Mouse (Mus musculus) left cerebral cortex, adult 2 months (tissue): ENCODE measurements around the gene Mapk8ip1. TPM values are rescaled to one million over a fixed set of nuclear protein-coding genes. Genes with fewer than 3 reads are reported as not detected.

Source experiments
- DNase-seq, 2 experiments: peaks; one replicate each; pipeline ENCODE4 v3.0.0; 2021 to 2022; ENCODE audit warnings: low spot score in 2 of 2, mixed read lengths in 1 of 2; ENCODE audit errors: extremely low spot score in 1 of 2
- H3K27ac ChIP-seq: fragments of 200-600 bp; 2 replicates; pipeline ENCODE4 v1.8.1; 2022
- H3K4me3 ChIP-seq: fragments of 200-600 bp; 2 replicates; pipeline ENCODE4 v1.8.1; 2022
- CTCF ChIP-seq: fragments of 200-600 bp; IDR thresholded peaks from 2 replicates; pipeline ENCODE4 v1.8.1; 2022; ENCODE audit warnings: antibody characterized with exemption, mild to moderate bottlenecking, moderate library complexity
- intact Hi-C: fragments of 180-260 bp; cut with DNase I; formaldehyde crosslinking; loops from one replicate; pipeline ENCODE4 v1.15.1; 2025
- total RNA-seq, 2 experiments: library from RNA; stranded (reverse); gene quantifications; 2 replicates each; pipeline ENCODE4 v1.2.3; 2021

Gene Mapk8ip1
- total RNA-seq, 2 experiments from 2014 or later: 340 to 364 TPM

GRCm38 (mm10) chr2:92388891-92389641 is 12.0 kb downstream of the Mapk8ip1 start:
- intact Hi-C loops: loop anchor here (1.0 kb wide), 1 partner anchor 43 kb away; no protein-coding TSS in a partner anchor

GRCm38 (mm10) chr2:92388081-92388517 is 13.0 kb downstream of the Mapk8ip1 start:
- H3K4me3 ChIP-seq: peak overlapping the region; percentile 71
- intact Hi-C loops: no loop called here
- no peak for DNase-seq
- no peak for TF ChIP-seq CTCF
- peak overlapping the region; percentile 93 for H3K27ac ChIP-seq

More at GRCm38 (mm10) chr2:92388891-92389641, 12.0 kb downstream of the Mapk8ip1 start:
- no peak; the same call in 1 of the 2 replicates for TF ChIP-seq CTCF
- Histone ChIP-seq H3K27ac (peak overlapping the region; percentile 93), H3K4me3 (peak overlapping the region; percentile 71)
- peak; percentile 91 to 94 for DNase-seq

DNA sequence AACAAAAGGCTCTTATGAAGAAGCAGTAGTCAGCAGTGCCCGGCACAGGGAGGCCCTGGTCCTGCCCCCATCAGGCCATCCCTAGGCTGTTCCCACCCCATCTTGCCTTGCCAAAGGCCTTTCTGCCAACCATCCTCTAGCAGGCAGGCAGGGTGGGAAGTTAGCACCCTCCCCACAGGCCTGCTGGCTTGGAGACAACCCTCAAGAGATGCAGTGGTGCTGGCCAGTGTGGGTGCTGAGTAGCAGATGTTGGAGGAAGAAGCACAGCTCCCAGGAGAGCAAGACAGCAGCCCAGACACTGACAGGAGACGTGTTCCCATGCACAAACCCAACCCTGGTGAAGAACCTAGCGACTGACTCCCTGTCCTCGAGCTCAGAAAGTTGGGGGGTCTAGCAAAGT is 13.4 kb downstream of the Mapk8ip1 start:
- Histone ChIP-seq H3K4me3 (peak overlapping the region; percentile 71), H3K27ac (peak overlapping the region; percentile 93)
- peak; percentile 45 to 65 for DNase-seq
- intact Hi-C loops: no loop called here
- no peak for TF ChIP-seq CTCF

DNA sequence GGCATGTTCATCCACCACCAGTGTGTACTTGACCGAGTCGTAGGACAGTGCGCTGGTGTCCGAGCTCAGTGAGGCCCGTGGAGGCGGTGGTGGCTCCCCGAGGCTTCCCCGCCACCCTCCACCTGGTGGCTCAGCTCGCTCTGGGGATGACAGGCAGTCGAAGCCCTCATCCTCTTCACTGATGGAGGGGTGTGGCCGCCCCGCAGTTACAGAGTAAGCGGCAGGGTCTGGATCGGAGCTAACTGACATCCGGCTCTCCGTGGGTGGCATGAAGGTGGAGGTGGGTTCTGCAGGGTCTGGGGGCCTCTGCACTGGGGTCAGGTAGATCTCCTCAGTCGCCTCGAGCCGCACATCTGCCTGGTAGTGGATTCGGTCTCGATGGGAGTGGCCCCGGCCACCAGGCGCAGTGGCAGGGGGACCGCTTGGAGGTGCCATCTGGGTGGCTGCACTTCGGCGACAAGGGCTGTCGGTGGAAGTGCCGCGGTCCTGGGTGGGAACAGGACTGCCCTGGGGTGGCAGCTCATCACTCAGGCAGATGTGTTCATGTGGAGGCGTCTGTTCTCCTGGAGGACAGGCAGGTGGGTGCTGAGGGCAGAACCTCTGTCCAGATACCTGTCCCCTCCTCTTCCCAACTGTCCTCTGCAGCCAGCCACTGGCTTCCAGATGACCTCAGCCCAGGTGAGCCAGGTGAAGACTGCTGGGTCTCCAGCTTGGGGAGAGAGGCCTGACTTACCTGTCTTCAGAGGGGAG is 14.1 kb downstream of the Mapk8ip1 start:
- no peak for DNase-seq

GRCm38 (mm10) chr2:92385113-92386051 is 15.7 kb downstream of the Mapk8ip1 start:
- DNase-seq: no peak
- Histone ChIP-seq H3K27ac (peak overlapping the region; percentile 51), H3K4me3 (no peak overlapping the region)
- intact Hi-C loops: no loop called here
- TF ChIP-seq CTCF: no peak; the same call in 1 of the 2 replicates

More for the DNA sequence above, 14.1 kb downstream of the Mapk8ip1 start:
- H3K27ac ChIP-seq: peak overlapping the region; percentile 93
- intact Hi-C loops: no loop called here
- TF ChIP-seq CTCF: no peak
- peak overlapping the region; percentile 71 for H3K4me3 ChIP-seq

DNA sequence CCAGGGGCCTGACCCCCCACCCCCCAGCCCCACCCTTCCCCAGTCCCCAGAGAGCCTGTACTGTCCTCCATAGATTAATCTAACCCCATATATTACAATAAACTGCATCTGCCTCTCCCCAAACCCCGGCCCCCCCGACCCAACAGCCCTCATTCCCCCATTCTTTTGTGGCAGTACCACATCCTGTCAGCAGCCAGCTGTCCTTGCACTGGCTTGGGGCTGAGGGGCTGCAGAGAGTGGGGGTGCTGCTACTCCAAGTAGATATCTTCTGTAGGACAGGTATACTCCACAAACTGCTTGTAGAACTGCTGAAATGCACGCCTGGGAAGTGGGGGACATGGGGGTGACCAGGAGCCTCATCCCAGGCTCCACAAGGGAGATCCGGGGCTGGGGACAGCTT is 17.0 kb downstream of the Mapk8ip1 start:
- intact Hi-C loops: loop anchor here (5.0 kb wide), 1 partner anchor 452 kb away; the partner anchor contains the start of gene Mdk
- DNase-seq: no peak
- Histone ChIP-seq H3K27ac (no peak overlapping the region), H3K4me3 (no peak overlapping the region)
- TF ChIP-seq CTCF: no peak

DNA sequence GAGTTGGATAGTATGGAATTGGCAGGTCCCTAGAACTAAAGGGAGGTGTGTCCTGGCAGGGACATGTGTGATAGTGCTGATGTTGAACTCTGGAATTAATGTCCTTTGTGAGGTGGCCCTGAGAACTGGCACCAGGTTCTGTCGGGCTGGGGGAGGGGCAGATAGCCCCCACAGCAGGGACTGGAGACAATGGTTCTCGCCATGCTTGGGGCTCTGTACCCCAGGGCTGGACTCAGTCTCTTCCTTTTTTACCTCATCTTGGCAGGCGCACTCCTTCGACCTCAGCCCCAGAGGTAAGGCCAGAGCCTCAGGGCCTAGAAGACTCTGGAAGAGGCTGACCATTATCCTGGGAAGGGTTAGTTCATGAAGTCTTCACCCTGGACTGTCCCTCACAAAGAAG is 18.3 kb downstream of the Mapk8ip1 start:
- H3K4me3 ChIP-seq: no peak overlapping the region
- no peak overlapping the region for H3K27ac ChIP-seq
- no peak for TF ChIP-seq CTCF
- intact Hi-C loops: loop anchor here (5.0 kb wide), 1 partner anchor 450 kb away; the partner anchor contains the start of gene Mdk
- DNase-seq: no peak

DNA sequence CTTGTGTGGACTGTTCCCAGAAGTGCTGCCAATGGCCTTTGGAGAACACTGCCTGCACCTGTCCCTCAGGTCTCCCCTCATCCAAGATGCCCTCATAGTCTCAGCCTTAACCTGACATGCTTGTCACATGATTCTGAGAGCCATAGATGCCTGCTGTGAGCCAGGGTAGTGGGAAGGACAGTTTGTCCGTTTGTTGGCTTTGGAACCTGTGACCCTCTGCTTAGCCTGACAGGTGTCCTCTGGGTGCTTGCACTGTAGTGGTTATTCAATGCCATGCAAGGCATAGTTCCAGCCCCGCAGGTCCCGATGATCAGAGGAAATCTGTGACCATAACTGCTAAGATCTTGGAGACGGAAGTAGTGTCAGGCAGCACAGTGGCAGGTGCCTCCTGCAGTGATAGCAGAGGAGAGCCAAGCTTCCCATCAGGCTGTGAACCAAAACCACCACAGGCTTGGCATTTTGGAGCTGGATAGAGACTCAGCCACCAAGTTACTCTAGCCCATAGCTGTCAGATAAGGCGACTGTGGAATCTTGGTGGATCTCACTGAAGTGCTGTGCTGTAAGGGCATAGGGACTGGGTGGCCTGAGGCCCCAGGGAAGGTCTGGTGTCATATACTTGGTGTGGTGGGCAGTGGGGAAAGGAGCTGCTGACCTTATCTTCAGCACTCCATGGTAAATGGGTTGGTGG is 19.0 kb downstream of the Mapk8ip1 start, which contains the start of gene 1700029I15Rik:
Gene 1700029I15Rik (plus strand): TSS at position 638 of the 688 bp plus-strand sequence.
- intact Hi-C loops: loop anchor here (5.0 kb wide), 1 partner anchor 450 kb away; the partner anchor contains the start of gene Mdk
- no peak within 1 kb of the TSS for H3K4me3 ChIP-seq
- H3K27ac ChIP-seq: no peak within 1 kb of the TSS
- DNase-seq: no peak
- TF ChIP-seq CTCF: no peak

DNA sequence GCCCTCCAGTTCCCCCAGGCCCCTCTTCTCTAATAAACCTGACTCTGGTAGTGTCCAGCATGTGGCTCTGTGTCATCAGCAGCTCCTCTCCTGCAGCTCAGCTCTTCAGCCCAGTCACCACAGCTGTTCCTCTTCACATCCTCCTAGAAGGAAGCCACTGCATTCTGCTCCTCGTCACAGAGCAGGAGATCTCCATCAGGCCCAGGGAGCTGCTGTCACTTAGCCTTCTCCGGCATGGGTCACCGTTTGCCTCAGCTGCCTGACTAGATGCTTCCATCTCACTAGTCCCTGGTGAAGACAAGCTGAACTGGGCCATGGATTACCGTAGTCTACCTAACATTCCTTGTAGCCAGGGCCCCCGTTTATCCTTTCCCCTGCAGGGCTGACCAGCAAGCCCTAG is 19.9 kb downstream of the Mapk8ip1 start:
- no peak for TF ChIP-seq CTCF
- H3K4me3 ChIP-seq: no peak overlapping the region
- intact Hi-C loops: loop anchor here (5.0 kb wide), 1 partner anchor 449 kb away; the partner anchor contains the start of gene Mdk
- no peak overlapping the region for H3K27ac ChIP-seq
- DNase-seq: no peak

DNA sequence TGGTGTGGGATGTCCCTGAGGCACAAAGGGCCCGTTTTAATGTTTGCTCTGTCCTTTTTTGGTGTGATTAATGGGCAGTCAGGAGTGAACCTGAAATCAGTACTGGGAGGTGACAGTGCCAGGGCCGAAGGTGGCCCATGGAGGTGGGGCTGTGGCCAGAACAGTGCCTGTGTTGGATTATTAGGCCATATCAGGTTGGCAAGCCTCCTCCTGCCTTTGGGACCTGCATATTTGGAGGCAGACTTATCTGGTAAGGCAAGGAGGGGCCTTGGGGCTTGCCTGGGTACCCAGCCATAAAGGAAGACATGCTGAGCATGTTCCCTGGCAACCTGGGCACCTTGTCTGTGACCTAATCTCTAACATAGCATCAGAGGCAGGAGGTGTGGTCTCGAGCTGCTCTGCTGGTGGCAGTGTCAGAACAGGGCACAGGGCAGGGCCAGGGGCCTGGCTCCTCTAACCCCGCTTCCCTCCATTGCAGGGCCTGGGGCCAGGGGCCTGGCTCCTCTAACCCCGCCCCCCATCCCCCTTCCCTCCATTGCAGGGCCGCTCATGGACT is 20.5 kb downstream of the Mapk8ip1 start:
- TF ChIP-seq CTCF: no peak
- DNase-seq: no peak
- intact Hi-C loops: loop anchor here (5.0 kb wide), 1 partner anchor 448 kb away; the partner anchor contains the start of gene Mdk
- Histone ChIP-seq H3K27ac (no peak overlapping the region), H3K4me3 (no peak overlapping the region)
